ENCODE assay signal across 9 mouse cellular contexts in genomic region chr6:17105714-17106113, GRCm38 (mm10). TPM values are rescaled to one million over a fixed set of nuclear protein-coding genes. Genes with fewer than 3 reads are reported as not detected.
A peak's percentile ranks its signal among the peaks of the same experiment; 100 is the strongest.
DNase-seq lines count a peak whose midpoint lies in the region; ATAC-seq and TF ChIP-seq lines count a peak whose summit lies in the region.
"Had no signal": no experiment of that assay in that cellular context is flagged by ENCODE, and none has a peak within 500 bp of the region (broad histone marks: within the 10 kb centered on the region; RNA-seq: fewer than 3 reads in every experiment).

No protein-coding gene starts in this region.

- H3K27ac ChIP-seq in heart, embryonic 12.5 days (ENCODE audit: poor library complexity, severe bottlenecking), result no peak overlapping the region
- no peak overlapping the region for H3K27ac ChIP-seq in forebrain, embryonic 16.5 days (ENCODE audit: low read length)
- H3K27ac ChIP-seq: liver, embryonic 15.5 days had no signal

- DNase-seq in heart, adult 18-20 months, result peak; percentile 40 to 80
- peak; percentile 75 for DNase-seq in brain, adult 2 months (ENCODE audit: low read depth, low spot score)
- DNase-seq in layer of hippocampus, adult 18-20 months (ENCODE audit: low spot score in 2 of 2), result peak; percentile 42 to 84
- peak; percentile 76 for DNase-seq in lung, postnatal 36 days
- DNase-seq in yolk sac, embryonic 10.5 days (ENCODE audit: low spot score), result peak; percentile 6

- H3K79me2 ChIP-seq in C2C12 (ENCODE audit: control insufficient read depth, insufficient read depth), result no peaks in the 10 kb centered on the region

- 0 out of 2 replicates have a peak, but pooled peaks cover 5% of the 10 kb centered on the region for H3K27me3 ChIP-seq in heart, embryonic 12.5 days (replicated peaks)
- no peaks in the 10 kb centered on the region for H3K27me3 ChIP-seq in C2C12 (ENCODE audit: control insufficient read depth, insufficient read depth, insufficient read length)
- no peaks in the 10 kb centered on the region for H3K27me3 ChIP-seq in forebrain, embryonic 16.5 days (replicated peaks; ENCODE audit: control insufficient read depth, insufficient read depth, low read length)
- H3K27me3 ChIP-seq: liver, embryonic 15.5 days had no signal

- no peaks in the 10 kb centered on the region for H3K79me3 ChIP-seq in C2C12 (ENCODE audit: low read depth)

- H3K4me2 ChIP-seq in heart, embryonic 12.5 days, result no peak overlapping the region
- H3K4me2 ChIP-seq in forebrain, embryonic 16.5 days (ENCODE audit: low read length), result no peak overlapping the region
- H3K4me2 ChIP-seq: liver, embryonic 15.5 days had no signal

- no peak overlapping the region for H3ac ChIP-seq in C2C12 (ENCODE audit: control insufficient read depth, insufficient read length, low read depth)

- ATAC-seq in heart, embryonic 12.5 days (ENCODE audit: insufficient number of reproducible peaks, low FRiP score), result no peak
- peak; percentile 43; the same call in 1 of the 2 replicates for ATAC-seq in forebrain, embryonic 16.5 days

- H3K9me3 ChIP-seq in heart, embryonic 12.5 days (replicated peaks), result no peaks in the 10 kb centered on the region
- H3K9me3 ChIP-seq in forebrain, embryonic 16.5 days (ENCODE audit: control insufficient read depth, low read length), result no peaks in the 10 kb centered on the region
- H3K9me3 ChIP-seq: liver, embryonic 15.5 days had no signal

- peak; percentile 8 for TF ChIP-seq CTCF in C2C12 (IDR thresholded peaks at IDR 0.05; ENCODE audit: control insufficient read depth, insufficient read depth, insufficient read length)

- H3K4me1 ChIP-seq in heart, embryonic 12.5 days (replicated peaks), result no peaks in the 10 kb centered on the region
- no peaks in the 10 kb centered on the region for H3K4me1 ChIP-seq in forebrain, embryonic 16.5 days (replicated peaks; ENCODE audit: control insufficient read depth, insufficient read depth, low read length)
- H3K4me1 ChIP-seq: liver, embryonic 15.5 days had no signal

- no peak overlapping the region for H3K4me3 ChIP-seq in heart, embryonic 12.5 days
- no peak overlapping the region for H3K4me3 ChIP-seq in C2C12 (ENCODE audit: insufficient read depth, poor library complexity, severe bottlenecking)
- no peak overlapping the region for H3K4me3 ChIP-seq in forebrain, embryonic 16.5 days (replicated peaks; ENCODE audit: low read length)
- H3K4me3 ChIP-seq: liver, embryonic 15.5 days had no signal

- H3K9ac ChIP-seq in heart, embryonic 12.5 days, result no peak overlapping the region
- no peak overlapping the region for H3K9ac ChIP-seq in forebrain, embryonic 16.5 days (replicated peaks; ENCODE audit: low read depth, low read length)
- H3K9ac ChIP-seq: liver, embryonic 15.5 days had no signal

- H3K36me3 ChIP-seq in heart, embryonic 12.5 days, result no peaks in the 10 kb centered on the region
- peaks cover 48% of the 10 kb centered on the region for H3K36me3 ChIP-seq in C2C12 (ENCODE audit: control insufficient read depth, insufficient read depth)
- no peaks in the 10 kb centered on the region; the same call in 1 of the 2 replicates for H3K36me3 ChIP-seq in forebrain, embryonic 16.5 days (ENCODE audit: control insufficient read depth, insufficient read depth)
- H3K36me3 ChIP-seq: liver, embryonic 15.5 days had no signal

TF ChIP-seq in C2C12, 6 proteins besides CTCF, POLR2A, EP300 and RAD21:
- TF ChIP-seq MYOG (IDR thresholded peaks at IDR 0.05; ENCODE audit: control insufficient read depth, extremely low read depth, insufficient read length) (no peak), MYOD1 (IDR thresholded peaks at IDR 0.05; ENCODE audit: control insufficient read depth, insufficient read length, low read depth) (no peak), USF1 (IDR thresholded peaks at IDR 0.05; ENCODE audit: low read depth) (no peak), CEBPB (IDR thresholded peaks at IDR 0.05; ENCODE audit: low read depth) (no peak), MAX (IDR thresholded peaks at IDR 0.05) (no peak), FOSL1 (IDR thresholded peaks at IDR 0.05; ENCODE audit: insufficient read depth, low read length, poor library complexity, severe bottlenecking) (no peak)

RNA-seq across cellular contexts. Expression of gene Tes, which starts 40.8 kb away (rescaled TPM):
- total RNA-seq in heart, adult 18-20 months (2021), result 1 to 10 TPM; 3.6 to 6.4 TPM
- 10.2 and 13.6 TPM in 2 replicates for polyA plus RNA-seq in heart, embryonic 12.5 days (2016; fragmentation: Nextera tagmentation; extraction: Ambion mirVana)
- polyA plus RNA-seq in C2C12 (2012; fragmentation: generic; extraction: Trizol), result 112 TPM
- 31.4 and 32.1 TPM in 2 replicates for polyA plus RNA-seq in forebrain, embryonic 16.5 days (2015; fragmentation: Nextera tagmentation; extraction: Ambion mirVana)
- 1 to 10 TPM; 1.7 to 2.1 TPM for total RNA-seq in layer of hippocampus, adult 18-20 months (2021)

Comparison
In these comparisons a context has a peak if more than half of its experiments do, and no peak if none do; other contexts are left out.
1. DNase-seq: peak in every context shown above with its lines; median percentile 76 in lung, postnatal 36 days; 75 in brain, adult 2 months; 63 in layer of hippocampus, adult 18-20 months; 60 in heart, adult 18-20 months; 6 in yolk sac, embryonic 10.5 days.